Mouse (Mus musculus): ENCODE measurements around the gene Kcna7. TPM values are rescaled to one million over a fixed set of nuclear protein-coding genes. Genes with fewer than 3 reads are reported as not detected.
A peak's percentile ranks its signal among the peaks of the same experiment; 100 is the strongest.

Kcna7 gene
- polyA plus RNA-seq, 1 experiment from 2014 or later: not detected

GRCm38 (mm10) chr7:45446589-45446988 lies 41.1 kb downstream of the Kcna7 start:
- H3K27me3 ChIP-seq (replicated peaks; ENCODE audit: control insufficient read depth, insufficient read depth, low read length): no peaks in the 10 kb centered on the region
- H3K4me1 ChIP-seq (replicated peaks; ENCODE audit: control insufficient read depth, insufficient read depth, low read length): 0 out of 2 replicates have a peak, but pooled peaks cover 5% of the 10 kb centered on the region
- ATAC-seq (replicated peaks; ENCODE audit: low FRiP score, low TSS enrichment, low read depth): no peak
- no peak overlapping the region for H3K9ac ChIP-seq (ENCODE audit: low read length)
- no peak overlapping the region for H3K4me2 ChIP-seq (ENCODE audit: low read length)
- no peak for DNase-seq (ENCODE audit: low spot score)
- no peak overlapping the region for H3K4me3 ChIP-seq (ENCODE audit: low read depth, low read length)
- H3K9me3 ChIP-seq (ENCODE audit: control insufficient read depth, low read length): no peaks in the 10 kb centered on the region
- peaks cover 56% of the 10 kb centered on the region for H3K36me3 ChIP-seq (ENCODE audit: control insufficient read depth, insufficient read depth, low read length)
- no peak overlapping the region for H3K27ac ChIP-seq (ENCODE audit: low read depth)

GRCm38 (mm10) chr7:45447325-45447990 lies 42.0 kb downstream of the Kcna7 start:
- ATAC-seq (replicated peaks; ENCODE audit: low FRiP score, low TSS enrichment, low read depth) (no peak), DNase-seq (ENCODE audit: low spot score) (no peak)
- Histone ChIP-seq H3K4me2 (ENCODE audit: low read length) (no peak overlapping the region), H3K36me3 (ENCODE audit: control insufficient read depth, insufficient read depth, low read length) (peaks cover 59% of the 10 kb centered on the region), H3K4me3 (ENCODE audit: low read depth, low read length) (no peak overlapping the region), H3K27me3 (replicated peaks; ENCODE audit: control insufficient read depth, insufficient read depth, low read length) (no peaks in the 10 kb centered on the region), H3K27ac (ENCODE audit: low read depth) (no peak overlapping the region), H3K9me3 (ENCODE audit: control insufficient read depth, low read length) (no peaks in the 10 kb centered on the region), H3K9ac (ENCODE audit: low read length) (no peak overlapping the region), H3K4me1 (replicated peaks; ENCODE audit: control insufficient read depth, insufficient read depth, low read length) (0 out of 2 replicates have a peak, but pooled peaks cover 5% of the 10 kb centered on the region)
- 31% methylated on average over 11 of the region's 11 CpGs for WGBS

GRCm38 (mm10) chr7:45449974-45450373 lies 44.5 kb downstream of the Kcna7 start:
- no peak overlapping the region for H3K9ac ChIP-seq (ENCODE audit: low read length)
- peaks cover 58% of the 10 kb centered on the region for H3K36me3 ChIP-seq (ENCODE audit: control insufficient read depth, insufficient read depth, low read length)
- H3K4me2 ChIP-seq (ENCODE audit: low read length): no peak overlapping the region
- H3K9me3 ChIP-seq (ENCODE audit: control insufficient read depth, low read length): no peaks in the 10 kb centered on the region
- 87% methylated on average over 1 of the region's 1 CpGs for WGBS
- 0 out of 2 replicates have a peak, but pooled peaks cover 5% of the 10 kb centered on the region for H3K4me1 ChIP-seq (replicated peaks; ENCODE audit: control insufficient read depth, insufficient read depth, low read length)
- H3K4me3 ChIP-seq (ENCODE audit: low read depth, low read length): no peak overlapping the region
- DNase-seq (ENCODE audit: low spot score) (no peak), ATAC-seq (replicated peaks; ENCODE audit: low FRiP score, low TSS enrichment, low read depth) (no peak)
- no peak overlapping the region for H3K27ac ChIP-seq (ENCODE audit: low read depth)
- H3K27me3 ChIP-seq (replicated peaks; ENCODE audit: control insufficient read depth, insufficient read depth, low read length): no peaks in the 10 kb centered on the region

GRCm38 (mm10) chr7:45451344-45451982 lies 46.0 kb downstream of the Kcna7 start:
- Histone ChIP-seq H3K9me3 (ENCODE audit: control insufficient read depth, low read length) (no peaks in the 10 kb centered on the region), H3K36me3 (ENCODE audit: control insufficient read depth, insufficient read depth, low read length) (peaks cover 60% of the 10 kb centered on the region), H3K27ac (ENCODE audit: low read depth) (no peak overlapping the region), H3K4me2 (ENCODE audit: low read length) (no peak overlapping the region), H3K4me3 (ENCODE audit: low read depth, low read length) (no peak overlapping the region), H3K9ac (ENCODE audit: low read length) (no peak overlapping the region), H3K27me3 (replicated peaks; ENCODE audit: control insufficient read depth, insufficient read depth, low read length) (no peaks in the 10 kb centered on the region), H3K4me1 (replicated peaks; ENCODE audit: control insufficient read depth, insufficient read depth, low read length) (0 out of 2 replicates have a peak, but pooled peaks cover 5% of the 10 kb centered on the region)
- DNase-seq (ENCODE audit: low spot score) (peak; percentile 93), ATAC-seq (replicated peaks; ENCODE audit: low FRiP score, low TSS enrichment, low read depth) (peak; percentile 70)
- WGBS: 53% methylated on average over 23 of the region's 23 CpGs

GRCm38 (mm10) chr7:45454971-45455370 lies 49.5 kb downstream of the Kcna7 start:
- Histone ChIP-seq H3K9me3 (ENCODE audit: control insufficient read depth, low read length) (no peaks in the 10 kb centered on the region), H3K27ac (ENCODE audit: low read depth) (no peak overlapping the region), H3K9ac (ENCODE audit: low read length) (no peak overlapping the region), H3K27me3 (replicated peaks; ENCODE audit: control insufficient read depth, insufficient read depth, low read length) (no peaks in the 10 kb centered on the region), H3K4me2 (ENCODE audit: low read length) (no peak overlapping the region), H3K36me3 (ENCODE audit: control insufficient read depth, insufficient read depth, low read length) (peaks cover 62% of the 10 kb centered on the region), H3K4me3 (ENCODE audit: low read depth, low read length) (no peak overlapping the region), H3K4me1 (replicated peaks; ENCODE audit: control insufficient read depth, insufficient read depth, low read length) (peaks cover 16% of the 10 kb centered on the region)
- no peak for ATAC-seq (replicated peaks; ENCODE audit: low FRiP score, low TSS enrichment, low read depth)
- WGBS: 91% methylated on average over 15 of the region's 15 CpGs
- no peak for DNase-seq (ENCODE audit: low spot score)

GRCm38 (mm10) chr7:45455932-45456696 lies 50.7 kb downstream of the Kcna7 start:
- 76% methylated on average over 13 of the region's 13 CpGs for WGBS
- Histone ChIP-seq H3K9ac (ENCODE audit: low read length) (no peak overlapping the region), H3K36me3 (ENCODE audit: control insufficient read depth, insufficient read depth, low read length) (peaks cover 58% of the 10 kb centered on the region), H3K4me1 (replicated peaks; ENCODE audit: control insufficient read depth, insufficient read depth, low read length) (peaks cover 27% of the 10 kb centered on the region), H3K27ac (ENCODE audit: low read depth) (no peak overlapping the region), H3K4me2 (ENCODE audit: low read length) (no peak overlapping the region), H3K9me3 (ENCODE audit: control insufficient read depth, low read length) (no peaks in the 10 kb centered on the region), H3K4me3 (ENCODE audit: low read depth, low read length) (no peak overlapping the region), H3K27me3 (replicated peaks; ENCODE audit: control insufficient read depth, insufficient read depth, low read length) (no peaks in the 10 kb centered on the region)
- DNase-seq (ENCODE audit: low spot score) (no peak), ATAC-seq (replicated peaks; ENCODE audit: low FRiP score, low TSS enrichment, low read depth) (no peak)

- H3K4me3 ChIP-seq (ENCODE audit: low read depth, low read length): 0 out of 2 replicates have a peak overlapping the region, but pooled peaks have one; percentile 92
- 0 out of 2 replicates have a peak overlapping the region, but pooled peaks have one; percentile 63 for H3K4me2 ChIP-seq (ENCODE audit: low read length)
- no peak for ATAC-seq (replicated peaks; ENCODE audit: low FRiP score, low TSS enrichment, low read depth)
- H3K27ac ChIP-seq (ENCODE audit: low read depth): no peak overlapping the region
- H3K36me3 ChIP-seq (ENCODE audit: control insufficient read depth, insufficient read depth, low read length): peaks cover 58% of the 10 kb centered on the region
- H3K27me3 ChIP-seq (replicated peaks; ENCODE audit: control insufficient read depth, insufficient read depth, low read length): no peaks in the 10 kb centered on the region
- WGBS: 51% methylated on average over 9 of the region's 9 CpGs
- H3K4me1 ChIP-seq (replicated peaks; ENCODE audit: control insufficient read depth, insufficient read depth, low read length): peaks cover 32% of the 10 kb centered on the region
- no peaks in the 10 kb centered on the region for H3K9me3 ChIP-seq (ENCODE audit: control insufficient read depth, low read length)
- no peak for DNase-seq (ENCODE audit: low spot score)
- no peak overlapping the region for H3K9ac ChIP-seq (ENCODE audit: low read length)
Measured at GRCm38 (mm10) chr7:45456721-45457203, 51.3 kb downstream of the Kcna7 start.

- ATAC-seq (replicated peaks; ENCODE audit: low FRiP score, low TSS enrichment, low read depth) (no peak), DNase-seq (ENCODE audit: low spot score) (peak; percentile 69)
- Histone ChIP-seq H3K4me2 (ENCODE audit: low read length) (peak overlapping the region; percentile 63), H3K36me3 (ENCODE audit: control insufficient read depth, insufficient read depth, low read length) (peaks cover 54% of the 10 kb centered on the region), H3K4me3 (ENCODE audit: low read depth, low read length) (peak overlapping the region; percentile 92), H3K27me3 (replicated peaks; ENCODE audit: control insufficient read depth, insufficient read depth, low read length) (no peaks in the 10 kb centered on the region), H3K27ac (ENCODE audit: low read depth) (no peak overlapping the region), H3K9me3 (ENCODE audit: control insufficient read depth, low read length) (no peaks in the 10 kb centered on the region), H3K9ac (ENCODE audit: low read length) (peak overlapping the region; percentile 32; the same call in 1 of the 2 replicates), H3K4me1 (replicated peaks; ENCODE audit: control insufficient read depth, insufficient read depth, low read length) (peaks cover 37% of the 10 kb centered on the region)
- WGBS: 50% methylated on average over 9 of the region's 10 CpGs
Measured at GRCm38 (mm10) chr7:45457204-45458060, 52.0 kb downstream of the Kcna7 start.
